ENCODE assay signal across 8 mouse cellular contexts in the genomic region with DNA sequence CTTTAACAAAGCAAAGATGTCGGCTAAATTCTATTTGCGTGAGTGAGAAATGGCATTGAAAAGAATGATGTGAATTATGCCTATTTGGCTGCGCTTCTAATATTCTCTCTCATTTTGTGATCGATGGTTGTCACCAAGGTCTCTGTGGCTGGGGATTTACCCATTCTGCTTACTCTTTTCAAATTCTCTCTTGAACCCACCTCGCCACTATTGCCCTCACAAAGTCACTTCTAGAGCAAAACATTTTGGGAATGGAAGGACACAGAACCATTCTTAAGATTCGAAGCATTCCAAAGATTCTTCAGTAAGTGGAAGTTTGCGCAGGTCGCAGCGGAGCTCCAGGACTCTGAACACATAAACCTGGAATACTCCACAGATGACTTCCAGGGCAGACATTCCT. TPM values are rescaled to one million over a fixed set of nuclear protein-coding genes. Genes with fewer than 3 reads are reported as not detected.
A peak's percentile ranks its signal among the peaks of the same experiment; 100 is the strongest.
DNase-seq lines count a peak whose midpoint lies in the region; ATAC-seq lines count a peak whose summit lies in the region.

No protein-coding gene starts in this region.

- peaks cover 5% of the 10 kb centered on the region; the same call in 1 of the 2 replicates for H3K9me3 ChIP-seq in forebrain, embryonic 10.5 days
- H3K9me3 ChIP-seq in limb, embryonic 13.5 days: 0 out of 2 replicates have a peak, but pooled peaks cover 1% of the 10 kb centered on the region
- no peaks in the 10 kb centered on the region for H3K9me3 ChIP-seq in stomach, embryonic 15.5 days

- WGBS in forebrain, embryonic 10.5 days: 12% methylated on average over 9 of the region's 9 CpGs
- WGBS in limb, embryonic 13.5 days: 10% methylated on average over 9 of the region's 9 CpGs
- whole genome bisulfite sequencing in stomach, embryonic 15.5 days: 4% methylated on average over 9 of the region's 9 CpGs

- H3K27ac ChIP-seq in forebrain, embryonic 10.5 days: peak overlapping the region; percentile 96
- H3K27ac ChIP-seq in limb, embryonic 13.5 days: peak overlapping the region; percentile 90; the same call in 1 of the 2 replicates
- no peak overlapping the region for H3K27ac ChIP-seq in stomach, embryonic 15.5 days

- H3K4me3 ChIP-seq in forebrain, embryonic 10.5 days: peak overlapping the region; percentile 95
- H3K4me3 ChIP-seq in limb, embryonic 13.5 days: peak overlapping the region; percentile 89
- peak overlapping the region; percentile 75 for H3K4me3 ChIP-seq in stomach, embryonic 15.5 days (replicated peaks)

- H3K4me1 ChIP-seq in forebrain, embryonic 10.5 days: peaks cover 23% of the 10 kb centered on the region
- peaks cover 17% of the 10 kb centered on the region for H3K4me1 ChIP-seq in limb, embryonic 13.5 days
- peaks cover 16% of the 10 kb centered on the region; the same call in 1 of the 2 replicates for H3K4me1 ChIP-seq in stomach, embryonic 15.5 days

- no peaks in the 10 kb centered on the region for H3K27me3 ChIP-seq in forebrain, embryonic 10.5 days (ENCODE audit: poor library complexity, severe bottlenecking)
- no peaks in the 10 kb centered on the region for H3K27me3 ChIP-seq in limb, embryonic 13.5 days
- H3K27me3 ChIP-seq in stomach, embryonic 15.5 days (replicated peaks): no peaks in the 10 kb centered on the region

- DNase-seq in retina, embryonic 14.5 days (ENCODE audit: low spot score): peak; percentile 6
- no peak for DNase-seq in retina, postnatal 1 day
- DNase-seq in forebrain, embryonic 10.5 days (ENCODE audit: extremely low spot score, low spot score): peak; percentile 16
- no peak for DNase-seq in ovary, postnatal 14 days (ENCODE audit: low spot score)
- DNase-seq in layer of hippocampus, postnatal 25 days (ENCODE audit: extremely low spot score in 1 of 2, low spot score in 1 of 2): no peak
- no peak for DNase-seq in layer of hippocampus, adult 9-11 months

- no peak for ATAC-seq in limb, embryonic 13.5 days (ENCODE audit: low FRiP score, low read depth)
- no peak for ATAC-seq in stomach, embryonic 15.5 days (ENCODE audit: insufficient read depth, low FRiP score, low read depth)

- H3K9ac ChIP-seq in limb, embryonic 13.5 days: peak overlapping the region; percentile 54
- peak overlapping the region; percentile 7; the same call in 1 of the 2 replicates for H3K9ac ChIP-seq in stomach, embryonic 15.5 days

- H3K4me2 ChIP-seq in limb, embryonic 13.5 days (replicated peaks): peak overlapping the region; percentile 74
- peak overlapping the region; percentile 61 for H3K4me2 ChIP-seq in stomach, embryonic 15.5 days

- H3K36me3 ChIP-seq in forebrain, embryonic 10.5 days (replicated peaks): peaks cover 31% of the 10 kb centered on the region
- peaks cover 19% of the 10 kb centered on the region for H3K36me3 ChIP-seq in limb, embryonic 13.5 days
- H3K36me3 ChIP-seq in stomach, embryonic 15.5 days: peaks cover 11% of the 10 kb centered on the region; the same call in 1 of the 2 replicates

RNA-seq across cellular contexts. Expression of gene Zfp871, which starts 0.5 kb away (rescaled TPM):
- polyA plus RNA-seq in forebrain, embryonic 10.5 days (2016; fragmentation: Nextera tagmentation; extraction: Ambion mirVana): 47.9 and 50.5 TPM in 2 replicates
- polyA plus RNA-seq in limb, embryonic 13.5 days (2015; fragmentation: Nextera tagmentation; extraction: Ambion mirVana): 46.3 and 50.3 TPM in 2 replicates
- 24.8 and 25.9 TPM in 2 replicates for polyA plus RNA-seq in stomach, embryonic 15.5 days (2015; fragmentation: Nextera tagmentation; extraction: Ambion mirVana)
- 10 to 100 TPM; 85.9 to 88.6 TPM for total RNA-seq in layer of hippocampus, postnatal 25 days (2021)

RNA-seq across cellular contexts. Expression of gene Zfp811, which starts 21.2 kb away (rescaled TPM):
- 18.1 and 19.2 TPM in 2 replicates for polyA plus RNA-seq in forebrain, embryonic 10.5 days (2016; fragmentation: Nextera tagmentation; extraction: Ambion mirVana)
- 5.3 and 5.8 TPM in 2 replicates for polyA plus RNA-seq in limb, embryonic 13.5 days (2015; fragmentation: Nextera tagmentation; extraction: Ambion mirVana)
- 3.6 and 4.0 TPM in 2 replicates for polyA plus RNA-seq in stomach, embryonic 15.5 days (2015; fragmentation: Nextera tagmentation; extraction: Ambion mirVana)
- total RNA-seq in layer of hippocampus, postnatal 25 days (2021): 1 to 10 TPM; 6.2 to 6.7 TPM

RNA-seq across cellular contexts. Expression of gene Zfp799, which starts 41.5 kb away (rescaled TPM):
- 14.2 and 14.7 TPM in 2 replicates for polyA plus RNA-seq in forebrain, embryonic 10.5 days (2016; fragmentation: Nextera tagmentation; extraction: Ambion mirVana)
- polyA plus RNA-seq in limb, embryonic 13.5 days (2015; fragmentation: Nextera tagmentation; extraction: Ambion mirVana): 21.7 and 22.0 TPM in 2 replicates
- polyA plus RNA-seq in stomach, embryonic 15.5 days (2015; fragmentation: Nextera tagmentation; extraction: Ambion mirVana): 10.1 and 12.3 TPM in 2 replicates
- 10 to 100 TPM; 29.0 to 29.2 TPM for total RNA-seq in layer of hippocampus, postnatal 25 days (2021)

Comparison
In these comparisons a context has a peak if more than half of its experiments do, and no peak if none do; other contexts are left out.
1. DNase-seq: peak in retina, embryonic 14.5 days (single experiment) and forebrain, embryonic 10.5 days (single experiment); none in retina, postnatal 1 day (single experiment), ovary, postnatal 14 days (single experiment), layer of hippocampus, postnatal 25 days (0 of 2) and layer of hippocampus, adult 9-11 months (single experiment).
2. Peak in every context shown above with its lines, with median percentiles within 50 percentile points of each other: H3K4me3 ChIP-seq.